Mouse (Mus musculus) lung, postnatal 0 days (tissue): ENCODE measurements at regions not wholly inside any gene's neighbourhood (a gene's known extent, or its start where the extent isn't known, plus 50 kb on each side); places are given as distances from the start of the nearest gene placed in this dataset.

Experiments used
- ATAC-seq: fragments of 200-750 bp; cut with Nextera tagmentation; 2 replicates; pipeline ENCODE4 v1.8.0; 2017; ENCODE audit warnings: moderate library complexity
- DNase-seq: peaks from one replicate; pipeline ENCODE4 v3.0.0-alpha.2; 2016; ENCODE audit warnings: low spot score
- H3K27ac ChIP-seq: fragments of 300-500 bp; sonication (generic); 2 replicates; pipeline ENCODE4 v1.5.1; 2014; ENCODE audit warnings: antibody characterized with exemption, mild to moderate bottlenecking, low read length, mixed read lengths
- H3K27me3 ChIP-seq: fragments of 300-500 bp; sonication (generic); replicated peaks from 2 replicates; pipeline ENCODE4 v1.6.1; 2014; ENCODE audit warnings: low read length, mixed read lengths; ENCODE audit not compliant: insufficient read depth
- H3K36me3 ChIP-seq: fragments of 300-500 bp; sonication (generic); 2 replicates; pipeline ENCODE4 v1.6.1; 2014; ENCODE audit warnings: low read length, mixed read lengths; ENCODE audit not compliant: insufficient read depth
- H3K4me1 ChIP-seq: fragments of 300-500 bp; sonication (generic); 2 replicates; pipeline ENCODE4 v1.6.1; 2014; ENCODE audit warnings: antibody characterized with exemption, low read depth, low read length, mixed read lengths; ENCODE audit not compliant: insufficient read depth
- H3K4me2 ChIP-seq: fragments of 300-500 bp; sonication (generic); replicated peaks from 2 replicates; pipeline ENCODE4 v1.6.1; 2014; ENCODE audit warnings: low read depth, mild to moderate bottlenecking, low read length, moderate library complexity, mixed read lengths
- H3K4me3 ChIP-seq: fragments of 300-500 bp; sonication (generic); 2 replicates; pipeline ENCODE4 v1.5.1; 2014; ENCODE audit warnings: low read depth, low read length
- H3K9ac ChIP-seq: fragments of 300-500 bp; sonication (generic); replicated peaks from 2 replicates; pipeline ENCODE4 v1.6.1; 2014; ENCODE audit warnings: low read depth, mild to moderate bottlenecking
- H3K9me3 ChIP-seq: fragments of 300-500 bp; sonication (generic); 2 replicates; pipeline ENCODE4 v1.6.1; 2016; ENCODE audit warnings: low read length, mixed read lengths
- CTCF ChIP-seq: IDR thresholded peaks from 2 replicates; pipeline ENCODE4 v1.5.1; 2016; ENCODE audit warnings: antibody characterized with exemption, mild to moderate bottlenecking
- EP300 ChIP-seq: IDR thresholded peaks from 2 replicates; pipeline ENCODE4 v1.6.1; 2016; ENCODE audit warnings: antibody characterized with exemption, mild to moderate bottlenecking, control low read depth
- WGBS: fragments of 180-500 bp; shearing (Covaris S2); extraction: QIAGEN DNeasy Blood & Tissue Kit; methylation state at CpG from one replicate; pipeline ENCODE4 v1.1.7; 2014; 5-methylcytosine and 5-hydroxymethylcytosine counted together

- no peak for ATAC-seq
- no peak for TF ChIP-seq EP300
- TF ChIP-seq CTCF, result no peak
- no peak overlapping the region for H3K9ac ChIP-seq
- H3K27me3 ChIP-seq, result no peaks in the 10 kb centered on the region
- peaks cover 3% of the 10 kb centered on the region; the same call in 1 of the 2 replicates for H3K4me1 ChIP-seq
- H3K4me2 ChIP-seq, result no peak overlapping the region
- no peaks in the 10 kb centered on the region for H3K36me3 ChIP-seq
- DNase-seq, result no peak
- H3K27ac ChIP-seq, result no peak overlapping the region
- H3K4me3 ChIP-seq, result no peak overlapping the region
- WGBS, result 73% methylated on average over 4 of the region's 4 CpGs
- H3K9me3 ChIP-seq, result no peaks in the 10 kb centered on the region
Observed at GRCm38 (mm10) chr9:94441393-94441792, 96.5 kb downstream of the 1190002N15Rik start.

GRCm38 (mm10) chr9:94433468-94433867 lies 104.4 kb downstream of the 1190002N15Rik start:
- Histone ChIP-seq H3K4me2 (no peak overlapping the region), H3K4me1 (no peaks in the 10 kb centered on the region), H3K36me3 (no peaks in the 10 kb centered on the region), H3K9me3 (no peaks in the 10 kb centered on the region), H3K27me3 (no peaks in the 10 kb centered on the region), H3K4me3 (no peak overlapping the region), H3K9ac (no peak overlapping the region), H3K27ac (no peak overlapping the region)
- TF ChIP-seq CTCF (no peak), EP300 (no peak)
- no peak for DNase-seq
- no peak for ATAC-seq

GRCm38 (mm10) chr9:94432144-94432747 lies 105.6 kb downstream of the 1190002N15Rik start:
- ATAC-seq, result no peak
- Histone ChIP-seq H3K4me3 (no peak overlapping the region), H3K9me3 (no peaks in the 10 kb centered on the region), H3K27ac (no peak overlapping the region), H3K4me1 (no peaks in the 10 kb centered on the region), H3K36me3 (no peaks in the 10 kb centered on the region), H3K27me3 (no peaks in the 10 kb centered on the region), H3K4me2 (no peak overlapping the region), H3K9ac (no peak overlapping the region)
- DNase-seq, result no peak
- 91% methylated on average over 3 of the region's 3 CpGs for WGBS
- TF ChIP-seq CTCF, result no peak
- no peak for TF ChIP-seq EP300

DNA sequence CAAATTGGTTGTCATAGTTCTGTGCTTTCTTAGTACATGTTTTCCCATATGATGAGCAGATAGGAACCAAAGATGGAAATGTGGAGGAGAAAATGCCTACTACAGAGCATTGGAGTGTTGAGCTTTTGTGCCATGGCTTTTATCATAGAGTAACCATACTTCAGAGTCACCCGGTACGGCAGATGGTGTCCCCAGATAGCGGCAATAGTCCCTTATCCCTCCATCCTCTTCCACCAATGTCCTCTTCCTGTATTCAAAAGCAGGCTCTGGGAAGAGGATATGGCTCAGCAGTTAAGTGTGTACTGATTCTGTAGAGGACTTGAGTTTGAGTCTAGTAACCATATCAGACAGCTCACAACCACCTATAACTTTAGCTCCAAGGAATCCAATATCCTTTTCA lies 106.3 kb downstream of the 1190002N15Rik start:
- Histone ChIP-seq H3K36me3 (no peaks in the 10 kb centered on the region), H3K27me3 (no peaks in the 10 kb centered on the region), H3K4me3 (no peak overlapping the region), H3K9me3 (no peaks in the 10 kb centered on the region), H3K4me2 (no peak overlapping the region), H3K9ac (no peak overlapping the region), H3K27ac (no peak overlapping the region), H3K4me1 (no peaks in the 10 kb centered on the region)
- TF ChIP-seq EP300, result no peak
- DNase-seq (no peak), ATAC-seq (no peak)
- WGBS, result 88% methylated on average over 3 of the region's 3 CpGs

- TF ChIP-seq CTCF (no peak), EP300 (no peak)
- no peak overlapping the region for H3K9ac ChIP-seq
- no peak for ATAC-seq
Observed at GRCm38 (mm10) chr9:94430996-94431395, 106.9 kb downstream of the 1190002N15Rik start.

DNA sequence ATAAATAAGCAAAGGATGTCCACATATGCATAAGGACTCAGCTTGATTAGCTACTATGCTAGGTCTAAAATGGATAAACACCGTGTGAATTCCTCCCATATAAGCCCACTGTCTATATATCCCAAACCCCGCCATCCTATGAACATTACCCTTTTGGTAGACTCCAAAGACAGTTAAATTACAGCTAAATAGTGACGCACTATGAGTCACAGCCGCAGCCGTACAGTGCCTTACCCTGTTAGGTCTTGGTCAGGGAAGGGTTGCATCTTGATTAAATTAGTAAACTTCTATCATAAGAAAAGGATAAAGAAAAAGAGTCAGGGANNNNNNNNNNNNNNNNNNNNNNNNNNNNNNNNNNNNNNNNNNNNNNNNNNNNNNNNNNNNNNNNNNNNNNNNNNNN lies 111.1 kb downstream of the 1190002N15Rik start:
- no peak overlapping the region for H3K4me2 ChIP-seq

More at GRCm38 (mm10) chr9:94430996-94431395, 106.9 kb downstream of the 1190002N15Rik start:
- Histone ChIP-seq H3K4me3 (no peak overlapping the region), H3K36me3 (no peaks in the 10 kb centered on the region), H3K27ac (no peak overlapping the region), H3K27me3 (no peaks in the 10 kb centered on the region), H3K4me1 (no peaks in the 10 kb centered on the region), H3K4me2 (no peak overlapping the region), H3K9me3 (no peaks in the 10 kb centered on the region)
- 80% methylated on average over 6 of the region's 6 CpGs for WGBS
- DNase-seq, result no peak

GRCm38 (mm10) chr9:94425804-94426203 lies 112.1 kb downstream of the 1190002N15Rik start:
- Histone ChIP-seq H3K9me3 (no peaks in the 10 kb centered on the region), H3K4me1 (no peaks in the 10 kb centered on the region), H3K27ac (no peak overlapping the region), H3K9ac (no peak overlapping the region), H3K36me3 (no peaks in the 10 kb centered on the region), H3K27me3 (no peaks in the 10 kb centered on the region), H3K4me2 (no peak overlapping the region), H3K4me3 (no peak overlapping the region)
- 31% methylated on average over 6 of the region's 6 CpGs for WGBS
- ATAC-seq, result no peak
- DNase-seq, result no peak
- TF ChIP-seq CTCF (no peak), EP300 (no peak)

More for the DNA sequence above, 111.1 kb downstream of the 1190002N15Rik start:
- 88% methylated on average over 5 of the region's 5 CpGs for WGBS
- Histone ChIP-seq H3K27ac (no peak overlapping the region), H3K4me3 (no peak overlapping the region), H3K36me3 (no peaks in the 10 kb centered on the region), H3K9me3 (no peaks in the 10 kb centered on the region), H3K4me1 (no peaks in the 10 kb centered on the region), H3K27me3 (no peaks in the 10 kb centered on the region), H3K9ac (no peak overlapping the region)
- ATAC-seq (no peak), DNase-seq (no peak)
- TF ChIP-seq CTCF, result no peak
- TF ChIP-seq EP300, result no peak
